Mouse (Mus musculus) liver, embryonic 16.5 days (tissue): ENCODE measurements around the gene Gm17622. TPM values are rescaled to one million over a fixed set of nuclear protein-coding genes. Genes with fewer than 3 reads are reported as not detected.

Experiments used
- ATAC-seq: fragments of 200-750 bp; cut with Nextera tagmentation; 2 replicates; pipeline ENCODE4 v1.8.0; 2017; ENCODE audit warnings: low read depth, mild to moderate bottlenecking, moderate number of reproducible peaks, moderate library complexity
- H3K27ac ChIP-seq: fragments of 300-500 bp; sonication (generic); 2 replicates; pipeline ENCODE4 v1.5.1; 2014; ENCODE audit warnings: mild to moderate bottlenecking, low read length
- H3K27me3 ChIP-seq: fragments of 300-500 bp; sonication (generic); 2 replicates; pipeline ENCODE4 v1.6.1; 2014; ENCODE audit warnings: low read depth, low read length, mixed read lengths; ENCODE audit not compliant: control insufficient read depth, insufficient read depth
- H3K36me3 ChIP-seq: fragments of 300-500 bp; sonication (generic); 2 replicates; pipeline ENCODE4 v1.6.1; 2014; ENCODE audit warnings: mild to moderate bottlenecking; ENCODE audit not compliant: control insufficient read depth, insufficient read depth
- H3K4me1 ChIP-seq: fragments of 300-500 bp; sonication (generic); 2 replicates; pipeline ENCODE4 v1.6.1; 2014; ENCODE audit warnings: low read depth, low read length, mixed read lengths; ENCODE audit not compliant: control insufficient read depth
- H3K4me2 ChIP-seq: fragments of 300-500 bp; sonication (generic); 2 replicates; pipeline ENCODE4 v1.6.1; 2014; ENCODE audit warnings: low read depth, low read length, mixed read lengths
- H3K4me3 ChIP-seq: fragments of 300-500 bp; sonication (generic); 2 replicates; pipeline ENCODE4 v1.5.1; 2014; ENCODE audit warnings: low read depth, mild to moderate bottlenecking, low read length
- H3K9ac ChIP-seq: fragments of 300-500 bp; sonication (generic); 2 replicates; pipeline ENCODE4 v1.6.1; 2014; ENCODE audit warnings: low read depth, low read length
- H3K9me3 ChIP-seq: fragments of 300-500 bp; sonication (generic); replicated peaks from 2 replicates; pipeline ENCODE4 v1.6.1; 2016; ENCODE audit warnings: low read length; ENCODE audit not compliant: control insufficient read depth
- WGBS: fragments of 180-500 bp; shearing (Covaris S2); extraction: QIAGEN DNeasy Blood & Tissue Kit; methylation state at CpG from one replicate; pipeline ENCODE4 v1.1.7; 2014; ENCODE audit not compliant: insufficient replicate concordance; 5-methylcytosine and 5-hydroxymethylcytosine counted together
- polyA plus RNA-seq: library from polyadenylated mRNA; unstranded; fragments of >200 nt; fragmentation: Nextera tagmentation; extraction: Ambion mirVana; gene quantifications from 2 replicates; pipeline ENCODE4 v1.2.1, GENCODE M21; 2015

Gm17622 gene
- not detected in 2 replicates for polyA plus RNA-seq

DNA sequence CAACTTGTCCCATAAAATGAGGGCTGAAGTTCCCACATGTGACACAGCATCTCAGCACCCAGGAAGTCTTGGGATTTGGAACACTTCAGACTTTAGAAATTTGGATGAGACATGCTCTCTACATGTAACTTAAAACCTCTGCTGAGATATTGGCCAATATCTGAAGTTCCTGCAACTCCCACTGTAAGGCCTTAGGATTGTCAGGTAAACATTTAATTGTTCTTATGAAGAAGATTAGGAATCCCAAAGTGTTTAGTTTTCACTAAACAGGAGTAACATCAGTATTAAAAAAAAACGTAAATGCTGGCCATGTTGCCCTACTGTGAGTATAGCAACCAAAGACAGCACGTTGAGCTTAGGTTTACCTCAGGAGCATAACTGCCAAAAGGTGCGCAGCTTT lies at the start of gene Gm17622:
TSS of gene Gm17622 (plus strand) at position 301 of the 400 bp plus-strand sequence.
- Histone ChIP-seq H3K4me3 (no peak within 1 kb of the TSS), H3K9me3 (no peaks in the 10 kb centered on the region), H3K4me1 (no peaks in the 10 kb centered on the region), H3K27ac (no peak within 1 kb of the TSS), H3K9ac (no peak within 1 kb of the TSS), H3K4me2 (no peak within 1 kb of the TSS), H3K36me3 (peaks cover 10% of the 10 kb centered on the region), H3K27me3 (no peaks in the 10 kb centered on the region)
- WGBS: 77% methylated on average over 3 of the region's 3 CpGs
- no peak for ATAC-seq

- no peak for ATAC-seq
- 74% methylated on average over 11 of the region's 11 CpGs for WGBS
Measured at GRCm38 (mm10) chr13:96450205-96450856, 40.2 kb upstream of the Gm17622 start.

GRCm38 (mm10) chr13:96450869-96451268 lies 39.7 kb upstream of the Gm17622 start:
- no peak overlapping the region for H3K27ac ChIP-seq
- H3K36me3 ChIP-seq: no peaks in the 10 kb centered on the region
- no peak overlapping the region for H3K4me2 ChIP-seq
- WGBS: 69% methylated on average over 7 of the region's 7 CpGs
- no peaks in the 10 kb centered on the region for H3K9me3 ChIP-seq
- no peak for ATAC-seq
- H3K27me3 ChIP-seq: no peaks in the 10 kb centered on the region
- H3K9ac ChIP-seq: no peak overlapping the region
- no peak overlapping the region for H3K4me3 ChIP-seq
- no peaks in the 10 kb centered on the region for H3K4me1 ChIP-seq

More at GRCm38 (mm10) chr13:96450205-96450856, 40.2 kb upstream of the Gm17622 start:
- Histone ChIP-seq H3K27me3 (no peaks in the 10 kb centered on the region), H3K9me3 (no peaks in the 10 kb centered on the region), H3K9ac (no peak overlapping the region), H3K4me2 (no peak overlapping the region), H3K4me3 (no peak overlapping the region), H3K36me3 (no peaks in the 10 kb centered on the region), H3K27ac (no peak overlapping the region), H3K4me1 (no peaks in the 10 kb centered on the region)

GRCm38 (mm10) chr13:96451386-96452140 lies 39.0 kb upstream of the Gm17622 start:
- Histone ChIP-seq H3K27ac (no peak overlapping the region), H3K9ac (no peak overlapping the region), H3K36me3 (no peaks in the 10 kb centered on the region), H3K9me3 (no peaks in the 10 kb centered on the region), H3K4me1 (no peaks in the 10 kb centered on the region), H3K4me2 (no peak overlapping the region), H3K4me3 (no peak overlapping the region), H3K27me3 (no peaks in the 10 kb centered on the region)
- WGBS: 75% methylated on average over 11 of the region's 11 CpGs
- no peak for ATAC-seq

DNA sequence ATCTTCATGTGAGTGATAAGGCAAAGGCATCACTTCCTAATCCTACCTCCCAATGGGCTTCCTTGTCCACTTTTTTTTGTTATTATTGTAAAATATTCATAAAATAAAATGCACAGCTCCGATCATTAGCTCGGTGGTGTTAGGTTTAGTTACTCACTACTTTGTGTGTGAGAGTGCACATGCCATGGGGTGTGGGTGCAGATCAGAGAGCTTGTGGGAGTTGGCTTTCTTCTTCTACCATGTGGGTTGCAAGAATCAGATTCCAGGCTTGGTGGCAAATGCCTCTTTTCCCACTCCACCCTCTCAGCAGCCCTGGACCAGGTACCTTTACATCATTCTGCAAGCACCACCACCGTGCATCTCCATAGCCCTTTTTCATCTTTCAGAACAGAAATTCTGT lies 37.9 kb upstream of the Gm17622 start:
- 68% methylated on average over 3 of the region's 3 CpGs for WGBS
- no peak for ATAC-seq
- H3K27me3 ChIP-seq: no peaks in the 10 kb centered on the region
- H3K36me3 ChIP-seq: no peaks in the 10 kb centered on the region
- H3K9me3 ChIP-seq: no peaks in the 10 kb centered on the region
- no peak overlapping the region for H3K4me2 ChIP-seq
- no peak overlapping the region for H3K9ac ChIP-seq
- no peak overlapping the region for H3K4me3 ChIP-seq
- H3K4me1 ChIP-seq: no peaks in the 10 kb centered on the region
- H3K27ac ChIP-seq: no peak overlapping the region

- H3K36me3 ChIP-seq: no peaks in the 10 kb centered on the region
- 60% methylated on average over 3 of the region's 3 CpGs for WGBS
- H3K27ac ChIP-seq: no peak overlapping the region
- no peaks in the 10 kb centered on the region for H3K9me3 ChIP-seq
- H3K27me3 ChIP-seq: no peaks in the 10 kb centered on the region
- no peaks in the 10 kb centered on the region for H3K4me1 ChIP-seq
- no peak overlapping the region for H3K4me2 ChIP-seq
- H3K4me3 ChIP-seq: no peak overlapping the region
- H3K9ac ChIP-seq: no peak overlapping the region
- ATAC-seq: no peak
Measured at GRCm38 (mm10) chr13:96454288-96454687, 36.2 kb upstream of the Gm17622 start.

DNA sequence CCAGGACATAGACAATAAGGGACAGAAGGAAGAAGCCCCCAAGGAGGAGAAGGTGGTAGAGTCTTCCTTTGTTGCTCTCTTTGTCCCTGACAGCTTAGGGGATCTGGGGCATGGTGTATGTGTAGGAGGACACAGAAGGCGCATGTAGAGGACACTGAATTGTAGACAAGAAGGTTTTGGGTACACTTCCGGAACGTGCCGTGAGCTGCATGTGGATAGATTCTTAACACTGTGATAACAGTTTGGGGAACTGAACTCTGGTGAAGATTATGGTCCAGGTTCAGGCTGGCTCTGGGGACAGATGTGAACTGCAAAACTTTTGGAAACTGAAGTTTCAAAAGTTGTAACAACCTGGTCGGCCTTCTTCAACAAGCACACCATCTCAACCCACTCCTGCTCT lies 33.0 kb upstream of the Gm17622 start:
- ATAC-seq: no peak
- 65% methylated on average over 5 of the region's 5 CpGs for WGBS
- Histone ChIP-seq H3K9ac (no peak overlapping the region), H3K27me3 (no peaks in the 10 kb centered on the region), H3K36me3 (no peaks in the 10 kb centered on the region), H3K27ac (no peak overlapping the region), H3K4me2 (no peak overlapping the region), H3K4me3 (no peak overlapping the region), H3K4me1 (no peaks in the 10 kb centered on the region), H3K9me3 (no peaks in the 10 kb centered on the region)

DNA sequence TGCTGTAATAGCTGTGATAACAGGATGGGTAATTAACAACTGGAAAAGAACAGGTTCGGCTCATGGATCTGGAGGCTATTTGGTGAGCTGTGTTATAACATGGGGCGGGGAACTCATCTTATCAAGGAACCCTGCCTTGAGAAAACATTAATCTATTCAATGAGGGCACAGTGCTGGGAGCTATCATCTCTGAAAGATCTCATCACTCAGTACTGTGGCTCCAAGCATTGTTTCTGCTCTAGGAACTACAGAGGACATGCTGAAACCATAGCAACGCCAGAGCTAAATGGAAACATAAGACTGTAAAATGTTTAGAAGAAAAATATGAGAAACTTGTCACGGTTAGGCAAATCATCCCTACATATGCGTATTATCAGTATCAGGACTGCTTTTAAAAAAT lies 32.5 kb upstream of the Gm17622 start:
- no peak overlapping the region for H3K9ac ChIP-seq
- H3K27ac ChIP-seq: no peak overlapping the region
- no peak for ATAC-seq
- no peaks in the 10 kb centered on the region for H3K9me3 ChIP-seq
- WGBS: 63% methylated on average over 5 of the region's 5 CpGs
- H3K4me2 ChIP-seq: no peak overlapping the region
- H3K27me3 ChIP-seq: no peaks in the 10 kb centered on the region
- no peak overlapping the region for H3K4me3 ChIP-seq
- no peaks in the 10 kb centered on the region for H3K4me1 ChIP-seq
- H3K36me3 ChIP-seq: no peaks in the 10 kb centered on the region

DNA sequence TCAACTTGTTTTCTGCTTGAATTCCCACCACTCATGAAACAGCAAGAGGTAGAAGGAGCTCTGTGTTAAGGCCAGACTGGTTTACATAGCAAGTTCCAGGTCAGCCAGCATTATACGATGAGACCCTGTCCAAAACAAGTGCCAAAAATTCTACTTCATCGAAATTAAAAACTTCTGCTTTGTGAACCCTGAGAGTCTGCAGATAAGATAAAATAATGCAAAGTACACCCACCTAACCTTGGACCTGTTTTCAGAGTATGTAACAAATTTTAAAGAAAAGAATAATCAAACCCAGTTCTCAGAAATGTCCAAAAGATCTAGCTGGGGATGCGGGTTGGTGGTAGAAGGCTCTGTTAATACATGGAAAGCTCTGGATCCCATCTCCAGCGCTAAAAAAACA lies 31.9 kb upstream of the Gm17622 start:
- Histone ChIP-seq H3K4me1 (no peaks in the 10 kb centered on the region), H3K9me3 (no peaks in the 10 kb centered on the region), H3K27me3 (no peaks in the 10 kb centered on the region), H3K4me3 (no peak overlapping the region), H3K9ac (no peak overlapping the region), H3K4me2 (no peak overlapping the region), H3K27ac (no peak overlapping the region), H3K36me3 (no peaks in the 10 kb centered on the region)
- ATAC-seq: no peak
- WGBS: 67% methylated on average over 4 of the region's 4 CpGs
